Mouse (Mus musculus) bone marrow, adult 2 months (tissue): ENCODE data around the gene Mbd4.
A peak's percentile ranks its signal among the peaks of the same experiment; 100 is the strongest.

Experiments
- CTCF ChIP-seq: fragments of 200-500 bp; IDR thresholded peaks from 2 replicates; pipeline ENCODE4 v1.5.1; 2011; ENCODE audit warnings: low read length, control low read depth; ENCODE audit not compliant: control insufficient read depth, insufficient read depth
- POLR2A ChIP-seq: fragments of 200-500 bp; IDR thresholded peaks from 2 replicates; pipeline ENCODE4 v1.6.1; 2011; ENCODE audit warnings: low read depth, mild to moderate bottlenecking, control low read depth, low read length, borderline replicate concordance; ENCODE audit not compliant: control insufficient read depth

DNA sequence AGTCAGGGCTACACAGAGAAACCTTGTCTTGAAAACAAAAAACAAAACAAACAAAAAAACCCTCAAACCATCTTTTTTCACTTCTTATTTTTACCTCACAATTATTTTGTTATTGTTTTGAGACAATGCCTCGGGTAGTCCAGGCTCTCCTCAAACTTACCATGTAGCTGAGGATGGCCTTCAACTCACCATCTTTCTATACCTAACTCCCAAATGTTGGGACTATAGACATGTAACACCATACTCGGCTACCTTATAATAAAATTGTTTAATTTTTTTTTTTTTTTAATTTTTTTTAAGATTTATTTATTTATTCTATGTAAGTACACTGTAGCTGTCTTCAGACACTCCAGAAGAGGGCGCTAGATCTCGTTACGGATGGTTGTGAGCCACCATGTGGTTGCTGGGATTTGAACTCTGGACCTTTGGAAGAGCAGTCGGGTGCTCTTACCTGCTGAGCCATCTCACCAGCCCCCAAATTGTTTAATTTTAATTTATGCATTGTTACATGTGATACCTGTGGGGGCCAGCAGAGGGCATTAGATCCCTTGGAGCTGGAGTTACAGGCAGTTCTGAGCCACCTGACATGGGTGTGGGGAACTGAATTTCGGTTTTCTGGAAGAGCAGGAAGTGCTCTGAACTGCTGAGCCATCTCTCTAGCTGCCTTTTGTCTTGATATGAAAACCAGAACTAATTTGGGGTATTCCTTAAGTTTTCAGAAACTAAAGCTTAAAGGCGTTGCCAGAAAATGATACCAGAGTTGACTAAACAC lies 6.3 kb downstream of the Mbd4 start:
- TF ChIP-seq CTCF (peak; percentile 67), POLR2A (no peak)
